Mouse (Mus musculus) cerebellum, adult 2 months (tissue): Measurements from ENCODE around the gene Apbb1.

Source experiments
- CTCF ChIP-seq: fragments of 200-500 bp; IDR thresholded peaks from 2 replicates; pipeline ENCODE4 v1.5.1; 2011; ENCODE audit warnings: low read depth, mild to moderate bottlenecking, control low read depth, low read length, moderate library complexity, borderline replicate concordance; ENCODE audit not compliant: insufficient read depth
- POLR2A ChIP-seq: fragments of 200-500 bp; IDR thresholded peaks from 2 replicates; pipeline ENCODE4 v1.6.1; 2011; ENCODE audit warnings: low read length, control low read depth, borderline replicate concordance; ENCODE audit not compliant: insufficient read depth

DNA sequence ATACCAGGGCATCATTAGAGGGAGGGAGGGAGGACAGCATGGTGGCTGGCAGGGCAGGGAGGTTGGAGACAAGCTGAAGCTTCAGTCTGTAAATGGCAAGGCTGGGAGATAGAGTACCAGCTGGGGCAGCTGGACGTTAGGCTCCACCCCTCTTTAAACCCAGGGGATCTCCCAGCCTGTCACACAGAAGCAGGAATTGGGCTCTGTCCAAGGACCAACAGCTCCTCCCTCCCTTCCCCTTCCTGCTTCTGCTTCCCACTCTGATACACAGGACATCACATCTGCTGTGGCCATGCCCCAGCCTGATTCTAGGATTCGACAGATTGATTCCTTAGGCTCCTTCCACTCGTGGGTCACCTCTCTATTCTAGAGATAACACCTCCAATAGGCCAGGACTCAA lies 47.2 kb upstream of the Apbb1 start:
- no peak for TF ChIP-seq POLR2A
- no peak for TF ChIP-seq CTCF
